Mouse (Mus musculus): ENCODE results near the gene Olfr961. TPM values are rescaled to one million over a fixed set of nuclear protein-coding genes. Genes with fewer than 3 reads are reported as not detected.

Olfr961 gene
- polyA plus RNA-seq, 1 experiment from 2014 or later: not detected

DNA sequence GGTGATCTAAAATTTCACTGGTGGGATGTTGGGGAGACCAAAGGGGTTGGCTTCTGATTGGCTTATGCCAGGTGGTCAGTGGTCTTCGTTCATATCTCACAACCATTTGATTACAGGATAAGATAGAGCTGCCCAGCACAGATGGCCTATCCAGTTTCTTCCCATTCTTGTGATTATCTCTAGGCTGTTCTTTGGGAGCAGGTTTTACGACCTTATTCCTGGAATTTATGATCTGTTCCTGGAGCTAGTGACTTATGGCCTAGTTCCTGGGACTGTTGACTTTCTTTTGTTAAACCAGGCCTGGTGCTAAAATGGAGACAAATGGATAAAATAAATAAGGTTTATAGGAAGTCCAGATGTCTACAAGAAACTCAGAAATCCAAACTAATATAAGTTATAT is 20.2 kb upstream of the Olfr961 start:
- WGBS: 52% methylated on average over 2 of the region's 2 CpGs
- no peak overlapping the region for H3K9ac ChIP-seq (ENCODE audit: low read length)
- no peak for ATAC-seq (replicated peaks; ENCODE audit: extremely low read depth, insufficient read depth, low FRiP score)

DNA sequence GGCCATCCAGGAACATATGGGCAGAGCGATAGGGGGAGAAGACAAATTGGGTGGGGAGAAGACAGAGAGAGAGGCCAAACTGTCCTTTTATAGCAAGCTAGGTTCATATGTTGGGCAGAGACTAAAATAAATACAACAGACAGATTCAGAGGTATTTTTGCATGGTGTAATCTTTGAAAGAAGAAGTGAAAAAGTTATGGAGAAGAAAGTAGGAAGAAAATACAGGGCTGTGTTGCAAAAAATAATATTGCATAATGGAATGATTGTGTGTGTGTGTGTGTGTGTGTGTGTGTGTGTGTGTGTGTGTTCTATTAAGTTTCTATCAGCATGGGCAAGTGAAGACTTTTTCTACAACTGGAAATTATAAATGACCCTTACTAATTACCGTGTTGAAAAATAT is 15.8 kb upstream of the Olfr961 start:
- Histone ChIP-seq H3K4me1 (ENCODE audit: control insufficient read depth, insufficient read depth, low read length) (no peaks in the 10 kb centered on the region), H3K36me3 (ENCODE audit: control insufficient read depth, insufficient read depth) (no peaks in the 10 kb centered on the region), H3K9ac (ENCODE audit: low read length) (no peak overlapping the region), H3K27me3 (ENCODE audit: control insufficient read depth, insufficient read depth, low read length) (no peaks in the 10 kb centered on the region), H3K4me2 (ENCODE audit: low read depth, low read length) (no peak overlapping the region), H3K9me3 (replicated peaks; ENCODE audit: control insufficient read depth, low read length) (no peaks in the 10 kb centered on the region), H3K4me3 (ENCODE audit: low read length) (no peak overlapping the region), H3K27ac (ENCODE audit: low read length) (no peak overlapping the region)
- WGBS: 76% methylated on average over 2 of the region's 2 CpGs
- no peak for ATAC-seq (replicated peaks; ENCODE audit: extremely low read depth, insufficient read depth, low FRiP score)

More for the DNA sequence above, 20.2 kb upstream of the Olfr961 start:
- no peak overlapping the region for H3K27ac ChIP-seq (ENCODE audit: low read length)
- no peaks in the 10 kb centered on the region for H3K4me1 ChIP-seq (ENCODE audit: control insufficient read depth, insufficient read depth, low read length)
- H3K36me3 ChIP-seq (ENCODE audit: control insufficient read depth, insufficient read depth): no peaks in the 10 kb centered on the region
- H3K4me3 ChIP-seq (ENCODE audit: low read length): no peak overlapping the region
- no peaks in the 10 kb centered on the region for H3K9me3 ChIP-seq (replicated peaks; ENCODE audit: control insufficient read depth, low read length)
- no peaks in the 10 kb centered on the region for H3K27me3 ChIP-seq (ENCODE audit: control insufficient read depth, insufficient read depth, low read length)
- H3K4me2 ChIP-seq (ENCODE audit: low read depth, low read length): no peak overlapping the region

DNA sequence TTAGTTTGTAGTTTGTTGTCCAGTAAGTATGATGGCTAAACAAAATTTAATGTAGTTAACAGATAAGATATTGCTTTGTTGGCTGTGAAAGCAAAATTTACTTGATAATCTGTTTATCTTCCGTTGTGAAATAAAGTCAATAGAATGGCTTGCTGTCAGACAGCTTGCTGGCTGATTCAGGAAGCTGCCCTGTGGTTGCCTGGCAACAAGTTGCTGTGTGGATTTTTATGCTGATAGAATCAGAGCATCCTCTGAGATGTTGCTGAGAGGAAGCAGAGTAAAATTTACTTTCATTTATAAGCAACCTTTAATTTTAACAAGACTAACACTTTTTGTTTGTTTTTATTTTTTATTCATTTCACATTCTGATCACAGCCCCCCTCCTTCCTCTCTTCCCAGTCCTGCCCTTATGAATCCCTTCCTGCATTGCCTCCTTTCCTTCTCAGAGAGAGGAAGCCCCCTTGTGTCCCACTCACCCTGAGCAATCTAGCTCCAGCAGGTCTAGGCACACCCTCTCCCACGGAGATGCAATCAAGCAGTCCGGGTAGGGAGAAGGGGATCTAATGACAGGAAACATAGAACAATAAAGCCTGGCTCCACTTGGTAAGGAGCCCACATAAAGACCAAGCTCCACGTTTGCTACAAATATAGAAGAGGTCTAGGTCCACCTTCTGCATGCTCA is 10.8 kb upstream of the Olfr961 start:
- no peak overlapping the region for H3K27ac ChIP-seq (ENCODE audit: low read length)
- no peak overlapping the region for H3K4me2 ChIP-seq (ENCODE audit: low read depth, low read length)
- H3K4me3 ChIP-seq (ENCODE audit: low read length): no peak overlapping the region
- ATAC-seq (replicated peaks; ENCODE audit: extremely low read depth, insufficient read depth, low FRiP score): no peak
- 25% methylated on average over 4 of the region's 4 CpGs for WGBS
- H3K4me1 ChIP-seq (ENCODE audit: control insufficient read depth, insufficient read depth, low read length): no peaks in the 10 kb centered on the region
- H3K9me3 ChIP-seq (replicated peaks; ENCODE audit: control insufficient read depth, low read length): no peaks in the 10 kb centered on the region
- H3K9ac ChIP-seq (ENCODE audit: low read length): no peak overlapping the region
- H3K36me3 ChIP-seq (ENCODE audit: control insufficient read depth, insufficient read depth): no peaks in the 10 kb centered on the region
- H3K27me3 ChIP-seq (ENCODE audit: control insufficient read depth, insufficient read depth, low read length): no peaks in the 10 kb centered on the region

DNA sequence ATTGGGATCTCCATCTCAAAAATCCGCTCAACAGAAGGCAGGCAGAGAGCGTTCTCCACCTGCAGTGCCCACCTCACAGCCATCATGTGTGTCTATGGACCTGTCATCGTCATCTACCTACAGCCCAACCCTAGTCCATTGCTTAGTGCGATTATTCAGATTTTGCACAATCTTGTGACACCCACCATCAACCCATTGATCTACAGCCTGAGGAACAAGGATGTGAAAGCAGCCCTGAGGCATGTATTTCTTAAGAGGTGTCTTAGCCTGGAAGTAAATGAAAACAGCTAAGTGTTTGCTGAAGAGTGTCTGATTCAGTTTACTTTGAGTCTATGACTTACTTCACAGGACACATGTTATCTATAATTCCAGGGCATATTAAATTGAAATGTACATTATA is 2.5 kb downstream of the Olfr961 start:
- H3K36me3 ChIP-seq (ENCODE audit: control insufficient read depth, insufficient read depth): no peaks in the 10 kb centered on the region
- H3K9me3 ChIP-seq (replicated peaks; ENCODE audit: control insufficient read depth, low read length): no peaks in the 10 kb centered on the region
- ATAC-seq (replicated peaks; ENCODE audit: extremely low read depth, insufficient read depth, low FRiP score): no peak
- H3K4me3 ChIP-seq (ENCODE audit: low read length): no peak overlapping the region
- H3K9ac ChIP-seq (ENCODE audit: low read length): no peak overlapping the region
- no peaks in the 10 kb centered on the region for H3K4me1 ChIP-seq (ENCODE audit: control insufficient read depth, insufficient read depth, low read length)
- no peaks in the 10 kb centered on the region for H3K27me3 ChIP-seq (ENCODE audit: control insufficient read depth, insufficient read depth, low read length)
- H3K4me2 ChIP-seq (ENCODE audit: low read depth, low read length): no peak overlapping the region
- no peak overlapping the region for H3K27ac ChIP-seq (ENCODE audit: low read length)
- 81% methylated on average over 4 of the region's 4 CpGs for WGBS

DNA sequence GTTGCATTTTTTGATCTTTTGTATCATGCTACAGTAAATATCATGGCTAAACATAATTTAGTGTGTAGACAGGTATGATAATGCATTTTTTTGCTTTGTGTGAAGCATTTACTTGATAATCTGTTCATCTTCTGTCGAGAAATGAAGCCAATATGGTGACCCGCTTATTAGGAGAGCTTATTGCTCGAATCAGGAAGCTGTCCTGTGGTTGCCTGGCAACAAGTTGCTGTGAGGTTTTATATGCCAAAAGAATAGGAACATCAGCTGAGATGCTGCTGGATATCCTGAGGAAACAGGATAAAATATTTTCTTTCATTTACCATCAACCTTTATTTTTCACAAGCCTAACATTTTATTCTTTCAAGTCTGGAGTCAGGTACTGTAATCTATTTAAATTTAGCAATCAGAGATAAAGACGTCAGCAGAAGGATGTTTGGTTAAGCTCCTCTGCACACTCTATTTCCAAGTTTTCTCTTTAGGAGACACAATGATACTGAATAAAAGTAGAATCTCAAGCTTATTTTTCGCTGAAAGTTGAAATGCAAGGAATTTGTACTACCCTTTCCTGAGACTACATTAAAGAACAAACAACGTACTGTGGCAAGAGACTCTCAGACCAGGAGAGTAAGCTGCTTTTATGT is 10.0 kb downstream of the Olfr961 start:
- H3K9me3 ChIP-seq (replicated peaks; ENCODE audit: control insufficient read depth, low read length): no peaks in the 10 kb centered on the region
- ATAC-seq (replicated peaks; ENCODE audit: extremely low read depth, insufficient read depth, low FRiP score): no peak
- H3K4me2 ChIP-seq (ENCODE audit: low read depth, low read length): no peak overlapping the region
- H3K27ac ChIP-seq (ENCODE audit: low read length): no peak overlapping the region
- 54% methylated on average over 6 of the region's 6 CpGs for WGBS
- H3K27me3 ChIP-seq (ENCODE audit: control insufficient read depth, insufficient read depth, low read length): no peaks in the 10 kb centered on the region
- H3K4me3 ChIP-seq (ENCODE audit: low read length): no peak overlapping the region
- H3K9ac ChIP-seq (ENCODE audit: low read length): no peak overlapping the region
- no peaks in the 10 kb centered on the region for H3K36me3 ChIP-seq (ENCODE audit: control insufficient read depth, insufficient read depth)
- no peaks in the 10 kb centered on the region for H3K4me1 ChIP-seq (ENCODE audit: control insufficient read depth, insufficient read depth, low read length)

DNA sequence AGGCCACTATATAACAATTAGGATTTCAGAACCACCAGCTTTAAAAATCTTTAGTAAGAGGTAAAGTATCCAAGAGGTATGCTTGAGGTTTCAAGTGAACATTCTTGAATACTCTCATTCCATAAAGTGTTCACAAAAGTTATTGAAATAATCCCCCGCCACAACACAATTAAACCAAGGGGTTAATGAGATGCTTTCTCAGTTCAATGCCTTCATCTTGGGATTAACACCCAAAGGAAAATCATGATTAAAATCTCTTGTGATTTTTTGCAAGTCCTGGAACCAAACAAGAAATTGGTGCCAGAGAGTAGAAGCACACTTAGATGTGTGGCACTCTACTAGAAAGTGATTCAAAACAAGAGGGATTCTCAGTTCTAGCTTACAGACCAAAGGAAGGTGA is 22.0 kb downstream of the Olfr961 start, which contains the start of gene Olfr963:
Gene Olfr963, plus strand, starts transcription at position 301 of the 400 bp plus-strand sequence.
- H3K36me3 ChIP-seq (ENCODE audit: control insufficient read depth, insufficient read depth): no peaks in the 10 kb centered on the region
- 84% methylated on average over 1 of the region's 1 CpGs for WGBS
- ATAC-seq (replicated peaks; ENCODE audit: extremely low read depth, insufficient read depth, low FRiP score): no peak
- no peaks in the 10 kb centered on the region for H3K4me1 ChIP-seq (ENCODE audit: control insufficient read depth, insufficient read depth, low read length)
- H3K9ac ChIP-seq (ENCODE audit: low read length): no peak within 1 kb of the TSS
- no peak within 1 kb of the TSS for H3K4me3 ChIP-seq (ENCODE audit: low read length)
- no peaks in the 10 kb centered on the region for H3K27me3 ChIP-seq (ENCODE audit: control insufficient read depth, insufficient read depth, low read length)
- H3K27ac ChIP-seq (ENCODE audit: low read length): no peak within 1 kb of the TSS
- H3K9me3 ChIP-seq (replicated peaks; ENCODE audit: control insufficient read depth, low read length): no peaks in the 10 kb centered on the region; the same call in 1 of the 2 replicates
- H3K4me2 ChIP-seq (ENCODE audit: low read depth, low read length): no peak within 1 kb of the TSS

DNA sequence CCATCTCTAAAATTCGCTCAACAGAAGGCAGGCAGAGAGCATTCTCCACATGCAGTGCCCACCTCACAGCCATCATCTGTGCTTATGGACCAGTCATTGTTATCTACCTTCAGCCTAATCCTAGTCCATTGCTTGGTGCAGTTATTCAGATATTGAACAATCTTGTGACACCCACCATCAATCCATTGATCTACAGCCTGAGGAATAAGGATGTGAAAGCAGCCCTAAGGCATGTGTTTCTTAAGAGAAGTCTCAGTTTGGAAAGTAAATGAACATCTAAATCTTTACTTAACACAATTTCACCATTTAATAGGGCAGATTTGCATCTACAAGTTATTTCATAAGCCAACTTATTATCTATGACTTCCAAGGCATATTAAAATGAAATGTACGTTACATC is 24.8 kb downstream of the Olfr961 start:
- Histone ChIP-seq H3K4me1 (ENCODE audit: control insufficient read depth, insufficient read depth, low read length) (no peaks in the 10 kb centered on the region), H3K4me2 (ENCODE audit: low read depth, low read length) (no peak overlapping the region), H3K4me3 (ENCODE audit: low read length) (no peak overlapping the region), H3K27ac (ENCODE audit: low read length) (no peak overlapping the region), H3K9me3 (replicated peaks; ENCODE audit: control insufficient read depth, low read length) (no peaks in the 10 kb centered on the region), H3K9ac (ENCODE audit: low read length) (no peak overlapping the region), H3K36me3 (ENCODE audit: control insufficient read depth, insufficient read depth) (no peaks in the 10 kb centered on the region), H3K27me3 (ENCODE audit: control insufficient read depth, insufficient read depth, low read length) (no peaks in the 10 kb centered on the region)
- whole genome bisulfite sequencing: 63% methylated on average over 2 of the region's 2 CpGs
- no peak for ATAC-seq (replicated peaks; ENCODE audit: extremely low read depth, insufficient read depth, low FRiP score)

DNA sequence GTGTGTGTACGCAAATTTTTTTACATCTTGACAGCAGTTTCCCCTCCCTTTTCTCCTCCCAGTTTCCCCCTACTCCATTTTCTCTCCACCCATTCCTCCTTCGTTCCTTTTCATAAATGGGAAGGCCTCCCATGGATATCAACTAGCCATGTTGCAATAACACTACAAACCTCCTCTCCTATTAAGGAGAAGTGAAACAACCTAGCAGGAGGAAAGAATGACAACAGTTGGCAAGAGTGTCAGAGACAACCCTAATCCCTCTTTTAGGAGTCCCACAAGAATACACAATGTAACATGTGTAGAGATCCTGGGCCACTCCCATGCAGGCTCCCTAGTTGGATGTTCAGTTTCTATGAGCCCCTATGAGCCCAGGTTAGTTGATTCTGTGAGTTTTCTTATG is 29.9 kb downstream of the Olfr961 start:
- no peaks in the 10 kb centered on the region for H3K4me1 ChIP-seq (ENCODE audit: control insufficient read depth, insufficient read depth, low read length)
- no peaks in the 10 kb centered on the region for H3K9me3 ChIP-seq (replicated peaks; ENCODE audit: control insufficient read depth, low read length)
- no peak overlapping the region for H3K27ac ChIP-seq (ENCODE audit: low read length)
- H3K27me3 ChIP-seq (ENCODE audit: control insufficient read depth, insufficient read depth, low read length): no peaks in the 10 kb centered on the region
- 63% methylated on average over 2 of the region's 2 CpGs for WGBS
- H3K4me2 ChIP-seq (ENCODE audit: low read depth, low read length): no peak overlapping the region
- no peak overlapping the region for H3K9ac ChIP-seq (ENCODE audit: low read length)
- no peak for ATAC-seq (replicated peaks; ENCODE audit: extremely low read depth, insufficient read depth, low FRiP score)
- no peak overlapping the region for H3K4me3 ChIP-seq (ENCODE audit: low read length)
- H3K36me3 ChIP-seq (ENCODE audit: control insufficient read depth, insufficient read depth): no peaks in the 10 kb centered on the region

DNA sequence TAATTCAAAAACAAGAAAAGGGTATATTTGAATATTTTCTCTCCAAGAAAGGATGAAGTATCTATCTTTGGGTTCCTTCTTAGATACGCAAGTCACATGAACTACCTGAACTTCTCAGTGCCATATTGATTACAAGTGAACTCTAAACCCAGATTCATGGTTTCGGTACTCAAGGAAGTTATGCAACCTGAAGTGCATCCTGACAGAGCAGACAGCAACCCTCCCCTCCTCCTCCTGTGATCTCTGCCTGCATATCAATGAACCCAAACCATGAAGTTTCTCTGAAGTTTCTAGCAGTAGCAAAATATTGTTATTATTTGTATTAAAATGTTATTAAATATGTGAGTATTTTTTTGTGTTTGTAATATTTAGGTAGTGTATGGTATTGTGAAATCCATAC is 33.7 kb downstream of the Olfr961 start:
- no peak overlapping the region for H3K4me2 ChIP-seq (ENCODE audit: low read depth, low read length)
- ATAC-seq (replicated peaks; ENCODE audit: extremely low read depth, insufficient read depth, low FRiP score): no peak
- no peak overlapping the region for H3K9ac ChIP-seq (ENCODE audit: low read length)
- 83% methylated on average over 2 of the region's 2 CpGs for WGBS
- H3K4me3 ChIP-seq (ENCODE audit: low read length): no peak overlapping the region
- H3K9me3 ChIP-seq (replicated peaks; ENCODE audit: control insufficient read depth, low read length): no peaks in the 10 kb centered on the region
- H3K27ac ChIP-seq (ENCODE audit: low read length): no peak overlapping the region
- H3K27me3 ChIP-seq (ENCODE audit: control insufficient read depth, insufficient read depth, low read length): no peaks in the 10 kb centered on the region
- no peaks in the 10 kb centered on the region for H3K4me1 ChIP-seq (ENCODE audit: control insufficient read depth, insufficient read depth, low read length)
- no peaks in the 10 kb centered on the region for H3K36me3 ChIP-seq (ENCODE audit: control insufficient read depth, insufficient read depth)

Measured in heart, embryonic 16.5 days (tissue).